In the genomic region with DNA sequence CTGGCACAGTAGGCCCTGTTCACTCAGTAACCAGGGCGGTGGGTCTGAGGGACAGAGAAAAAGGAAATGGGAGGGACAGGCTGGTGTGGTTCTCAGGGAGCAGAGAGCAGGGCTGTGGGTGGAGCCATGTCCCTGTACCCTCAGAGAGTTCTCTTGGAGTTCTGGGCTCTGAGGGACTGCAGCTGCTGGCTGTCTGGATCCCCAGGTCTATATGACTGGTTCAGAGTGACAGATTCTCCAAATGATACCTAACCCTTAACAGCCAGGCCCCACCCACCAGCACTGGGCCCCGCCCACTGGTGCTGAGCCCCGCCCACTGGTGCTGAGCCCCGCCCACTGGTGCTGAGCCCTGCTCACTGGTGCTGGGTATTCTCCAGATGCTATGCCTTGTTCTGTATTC, we compare ENCODE assay signal across 8 mouse cellular contexts. TPM values are rescaled to one million over a fixed set of nuclear protein-coding genes. Genes with fewer than 3 reads are reported as not detected.
DNase-seq lines count a peak whose midpoint lies in the region; ATAC-seq lines count a peak whose summit lies in the region.

No protein-coding gene starts in this region.

- no peaks in the 10 kb centered on the region for H3K9me3 ChIP-seq in kidney, embryonic 14.5 days (ENCODE audit: control insufficient read depth, low read length)

- no peak overlapping the region for H3K9ac ChIP-seq in kidney, embryonic 14.5 days (ENCODE audit: low read depth, low read length)

- H3K27ac ChIP-seq in kidney, embryonic 14.5 days (ENCODE audit: low read depth, low read length), result no peak overlapping the region

- H3K36me3 ChIP-seq in kidney, embryonic 14.5 days (ENCODE audit: control insufficient read depth, insufficient read depth, low read length), result no peaks in the 10 kb centered on the region

- no peak overlapping the region for H3K4me2 ChIP-seq in kidney, embryonic 14.5 days (replicated peaks; ENCODE audit: low read depth, low read length)

- H3K4me3 ChIP-seq in kidney, embryonic 14.5 days (ENCODE audit: low read length), result no peak overlapping the region

- 0 out of 2 replicates have a peak, but pooled peaks have one; percentile 51 for ATAC-seq in kidney, embryonic 14.5 days (ENCODE audit: low FRiP score, low TSS enrichment)

- no peaks in the 10 kb centered on the region for H3K27me3 ChIP-seq in kidney, embryonic 14.5 days (ENCODE audit: control insufficient read depth, insufficient read depth, low read length)

- DNase-seq in thymus, postnatal 4 days, result peak; percentile 63
- DNase-seq in thymus, postnatal 0 days (ENCODE audit: low spot score), result no peak
- peak; percentile 34 for DNase-seq in lung, postnatal 14 days
- no peak for DNase-seq in ovary, postnatal 36 days (ENCODE audit: low spot score)
- DNase-seq in cerebellum, adult 8-10 months, result no peak
- no peak for DNase-seq in ovary, postnatal 10 days (ENCODE audit: low spot score)
- no peak for DNase-seq in frontal cortex, postnatal 14 days (ENCODE audit: low spot score in 2 of 2)

- H3K4me1 ChIP-seq in kidney, embryonic 14.5 days (ENCODE audit: control insufficient read depth, insufficient read depth, low read length), result no peaks in the 10 kb centered on the region

- 46% methylated on average over 4 of the region's 4 CpGs for WGBS in kidney, embryonic 14.5 days

RNA-seq across cellular contexts. Expression of a gene that starts 0.9 kb away (rescaled TPM):
- 23.0 and 23.7 TPM in 2 replicates for polyA plus RNA-seq in thymus, postnatal 0 days (2015; fragmentation: Nextera tagmentation; extraction: Ambion mirVana)
- polyA plus RNA-seq in kidney, embryonic 14.5 days (2014; fragmentation: Nextera tagmentation; extraction: Ambion mirVana), result 2.6 and 3.5 TPM in 2 replicates

RNA-seq across cellular contexts. Expression of a gene that starts 25.1 kb away (rescaled TPM):
- 662 and 779 TPM in 2 replicates for polyA plus RNA-seq in thymus, postnatal 0 days (2015; fragmentation: Nextera tagmentation; extraction: Ambion mirVana)
- 6.1 and 7.6 TPM in 2 replicates for polyA plus RNA-seq in kidney, embryonic 14.5 days (2014; fragmentation: Nextera tagmentation; extraction: Ambion mirVana)

RNA-seq across cellular contexts. Expression of a gene that starts 53.2 kb away (rescaled TPM):
- 0.03 and 0.05 TPM in 2 replicates for polyA plus RNA-seq in thymus, postnatal 0 days (2015; fragmentation: Nextera tagmentation; extraction: Ambion mirVana)
- 0.21 and 0.23 TPM in 2 replicates for polyA plus RNA-seq in kidney, embryonic 14.5 days (2014; fragmentation: Nextera tagmentation; extraction: Ambion mirVana)

Comparison
In these comparisons a context has a peak if more than half of its experiments do, and no peak if none do; other contexts are left out.
1. DNase-seq: peak in thymus, postnatal 4 days (single experiment) and lung, postnatal 14 days (single experiment); none in thymus, postnatal 0 days (single experiment), ovary, postnatal 36 days (single experiment), cerebellum, adult 8-10 months (single experiment), ovary, postnatal 10 days (single experiment) and frontal cortex, postnatal 14 days (0 of 2).
2. RNA of a gene that starts 25.1 kb away (polyA plus RNA-seq): 662 to 779 TPM in thymus, postnatal 0 days; 6.1 to 7.6 TPM in kidney, embryonic 14.5 days; every median in the first group is over 10 times any median in the second.